Mouse (Mus musculus): ENCODE measurements around the gene Ubac1. TPM values are rescaled to one million over a fixed set of nuclear protein-coding genes. Genes with fewer than 3 reads are reported as not detected.

Ubac1 gene
- total and polyA plus RNA-seq, 3 experiments, result 79.1 to 88.5 TPM; not detected in 1

DNA sequence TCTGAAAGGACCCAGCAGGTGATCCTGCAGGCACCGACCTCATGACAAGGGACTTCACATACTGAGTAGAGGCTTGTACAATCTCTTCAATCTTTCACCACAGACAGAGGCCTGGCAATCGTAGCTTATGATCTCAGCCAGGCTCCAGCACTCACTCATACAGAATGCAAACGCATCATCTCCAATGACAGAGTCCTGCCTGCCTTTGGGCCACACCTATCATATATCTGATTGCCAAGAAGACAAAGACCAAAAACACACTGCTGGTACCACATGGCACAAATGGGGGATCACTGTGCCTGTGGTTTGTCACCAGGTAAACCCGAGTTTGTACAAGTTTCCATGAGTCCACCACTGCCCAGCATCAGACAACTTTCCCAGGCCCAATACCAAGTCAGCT is 4.2 kb downstream of the Ubac1 start:
- no peak overlapping the region for H3K9ac ChIP-seq (ENCODE audit: control insufficient read depth, low read depth, low read length, poor library complexity, severe bottlenecking)
- H3K4me1 ChIP-seq (ENCODE audit: control insufficient read depth in 1 of 2, insufficient read depth in 2 of 2, low read length in 2 of 2), result peaks cover 14 to 36% of the 10 kb centered on the region in 2 experiments
- no peak for TF ChIP-seq POLR2AphosphoS5 (IDR thresholded peaks at IDR 0.05; ENCODE audit: borderline replicate concordance, low read depth, low read length)
- TF ChIP-seq RAD21 (IDR thresholded peaks at IDR 0.05; ENCODE audit: low read depth, low read length), result no peak
- no peak for TF ChIP-seq MAX (IDR thresholded peaks at IDR 0.05; ENCODE audit: low read length)
- TF ChIP-seq CHD1 (IDR thresholded peaks at IDR 0.05; ENCODE audit: low read depth, low read length), result no peak
- TF ChIP-seq TAL1 (IDR thresholded peaks at IDR 0.05; ENCODE audit: low read length), result no peak
- TF ChIP-seq SMC3 (IDR thresholded peaks at IDR 0.05; ENCODE audit: low read depth, low read length), result no peak
- TF ChIP-seq POLR2AphosphoS2 (IDR thresholded peaks at IDR 0.05; ENCODE audit: low read length), result no peak
- TF ChIP-seq UBTF (IDR thresholded peaks at IDR 0.05; ENCODE audit: borderline replicate concordance, insufficient read depth, low read depth, low read length), result no peak
- no peak for TF ChIP-seq MAZ (IDR thresholded peaks at IDR 0.05; ENCODE audit: low read depth, low read length)
- no peak for TF ChIP-seq GABPA (IDR thresholded peaks at IDR 0.05; ENCODE audit: low read depth, low read length)
- TF ChIP-seq SIN3A (IDR thresholded peaks at IDR 0.05; ENCODE audit: low read length), result no peak
- no peak for TF ChIP-seq BHLHE40 (IDR thresholded peaks at IDR 0.05; ENCODE audit: borderline replicate concordance, low read depth, low read length)
- TF ChIP-seq MXI1 (IDR thresholded peaks at IDR 0.05; ENCODE audit: low read depth, low read length), result no peak
- TF ChIP-seq USF1 (IDR thresholded peaks at IDR 0.05; ENCODE audit: low read depth, low read length), result no peak
- no peak for TF ChIP-seq MEF2A (IDR thresholded peaks at IDR 0.05; ENCODE audit: extremely low read depth, insufficient replicate concordance, low read depth, low read length, poor library complexity, severe bottlenecking)
- no peak for TF ChIP-seq JUND (IDR thresholded peaks at IDR 0.05; ENCODE audit: low read depth, low read length)
- no peak for TF ChIP-seq ZNF384 (IDR thresholded peaks at IDR 0.05; ENCODE audit: low read depth, low read length)
- no peak for TF ChIP-seq TCF12 (IDR thresholded peaks at IDR 0.05; ENCODE audit: low read depth, low read length)
- no peak for TF ChIP-seq MAFK (IDR thresholded peaks at IDR 0.05; ENCODE audit: borderline replicate concordance, low read depth, low read length)
- TF ChIP-seq ZC3H11A (IDR thresholded peaks at IDR 0.05; ENCODE audit: low read depth, low read length), result no peak
- H3K9me3 ChIP-seq (replicated peaks; ENCODE audit: insufficient read depth, low read length), result no peaks in the 10 kb centered on the region
- DNase-seq (ENCODE audit: low read depth, low spot score), result no peak
- H3K79me2 ChIP-seq (ENCODE audit: control insufficient read depth, insufficient read depth, low read length, poor library complexity), result peaks cover 20% of the 10 kb centered on the region
- no peak overlapping the region for H3K4me3 ChIP-seq (ENCODE audit: control insufficient read depth in 1 of 2, insufficient read depth in 1 of 2, low read depth in 2 of 2, low read length in 2 of 2)
- no peaks in the 10 kb centered on the region for H3K27me3 ChIP-seq (ENCODE audit: control insufficient read depth in 1 of 2, insufficient read depth in 2 of 2, low read length in 2 of 2)
- no peak overlapping the region for H3K27ac ChIP-seq (ENCODE audit: control insufficient read depth, low read depth, low read length)
- H3K36me3 ChIP-seq (ENCODE audit: control insufficient read depth in 1 of 2, insufficient read depth in 2 of 2, low read length in 2 of 2), result peaks cover 3 to 36% of the 10 kb centered on the region in 2 experiments; a peak in 3 of 4 replicates

- Histone ChIP-seq H3K9me3 (replicated peaks; ENCODE audit: insufficient read depth, low read length) (no peaks in the 10 kb centered on the region), H3K27me3 (ENCODE audit: control insufficient read depth in 1 of 2, insufficient read depth in 2 of 2, low read length in 2 of 2) (no peaks in the 10 kb centered on the region), H3K79me2 (ENCODE audit: control insufficient read depth, insufficient read depth, low read length, poor library complexity) (peaks cover 12% of the 10 kb centered on the region; the same call in 1 of the 2 replicates), H3K4me1 (ENCODE audit: control insufficient read depth in 1 of 2, insufficient read depth in 2 of 2, low read length in 2 of 2) (peaks cover 8 to 27% of the 10 kb centered on the region in 2 experiments; a peak in 3 of 4 replicates), H3K36me3 (ENCODE audit: control insufficient read depth in 1 of 2, insufficient read depth in 2 of 2, low read length in 2 of 2) (peaks cover 5 to 27% of the 10 kb centered on the region in 2 experiments; a peak in 3 of 4 replicates), H3K27ac (ENCODE audit: control insufficient read depth, low read depth, low read length) (peak overlapping the region; percentile 53), H3K9ac (ENCODE audit: control insufficient read depth, low read depth, low read length, poor library complexity, severe bottlenecking) (no peak overlapping the region), H3K4me3 (ENCODE audit: control insufficient read depth in 1 of 2, insufficient read depth in 1 of 2, low read depth in 2 of 2, low read length in 2 of 2) (no peak overlapping the region)
- peak; percentile 48 for DNase-seq (ENCODE audit: low read depth, low spot score)
- TF ChIP-seq RAD21 (IDR thresholded peaks at IDR 0.05; ENCODE audit: low read depth, low read length) (no peak), ETS1 (IDR thresholded peaks at IDR 0.05; ENCODE audit: low read depth, low read length) (0 out of 2 replicates have a peak, but pooled peaks have one; percentile 36), JUND (IDR thresholded peaks at IDR 0.05; ENCODE audit: low read depth, low read length) (no peak), TCF12 (IDR thresholded peaks at IDR 0.05; ENCODE audit: low read depth, low read length) (peak; percentile 59; the same call in 1 of the 2 replicates), E2F4 (IDR thresholded peaks at IDR 0.05; ENCODE audit: borderline replicate concordance, low read depth, low read length) (no peak), TAL1 (IDR thresholded peaks at IDR 0.05; ENCODE audit: low read length) (peak; percentile 68), RCOR1 (IDR thresholded peaks at IDR 0.05; ENCODE audit: low read depth, low read length) (peak; percentile 41; the same call in 1 of the 2 replicates), MAZ (IDR thresholded peaks at IDR 0.05; ENCODE audit: low read depth, low read length) (no peak), POLR2AphosphoS2 (IDR thresholded peaks at IDR 0.05; ENCODE audit: low read length) (no peak), USF1 (IDR thresholded peaks at IDR 0.05; ENCODE audit: low read depth, low read length) (no peak), MEF2A (IDR thresholded peaks at IDR 0.05; ENCODE audit: extremely low read depth, insufficient replicate concordance, low read depth, low read length, poor library complexity, severe bottlenecking) (no peak), GABPA (IDR thresholded peaks at IDR 0.05; ENCODE audit: low read depth, low read length) (no peak), SIN3A (IDR thresholded peaks at IDR 0.05; ENCODE audit: low read length) (0 out of 2 replicates have a peak, but pooled peaks have one; percentile 16), EP300 (IDR thresholded peaks at IDR 0.05; ENCODE audit: low read depth in 1 of 2, low read length in 2 of 2) (peak; percentile 56 to 81), MYC (IDR thresholded peaks at IDR 0.05; ENCODE audit: low read depth, low read length) (peak; percentile 37; the same call in 1 of the 2 replicates), GATA1 (IDR thresholded peaks at IDR 0.05; ENCODE audit: low read depth, low read length) (peak; percentile 74), ZMIZ1 (IDR thresholded peaks at IDR 0.05; ENCODE audit: low read depth, low read length) (no peak), ZNF384 (IDR thresholded peaks at IDR 0.05; ENCODE audit: low read depth, low read length) (no peak)
Observed at GRCm38 (mm10) chr2:26013674-26014073, 7.9 kb downstream of the Ubac1 start.

All from MEL (cell line).